Mouse (Mus musculus) kidney, embryonic 14.5 days (tissue): Measurements from ENCODE around the gene Htra3. TPM values are rescaled to one million over a fixed set of nuclear protein-coding genes. Genes with fewer than 3 reads are reported as not detected.

Source experiments
- ATAC-seq: fragments of 200-750 bp; cut with Nextera tagmentation; 2 replicates; pipeline ENCODE4 v1.8.0; 2017; ENCODE audit warnings: moderate number of reproducible peaks, mild to moderate bottlenecking, moderate TSS enrichment, moderate library complexity; ENCODE audit not compliant: low FRiP score, low TSS enrichment
- H3K27ac ChIP-seq: fragments of 300-500 bp; sonication (generic); 2 replicates; pipeline ENCODE4 v1.5.1; 2014; ENCODE audit warnings: low read depth, mild to moderate bottlenecking, low read length, moderate library complexity, mixed read lengths
- H3K27me3 ChIP-seq: fragments of 300-500 bp; sonication (generic); 2 replicates; pipeline ENCODE4 v1.6.1; 2014; ENCODE audit warnings: mild to moderate bottlenecking, low read length; ENCODE audit not compliant: control insufficient read depth, insufficient read depth
- H3K36me3 ChIP-seq: fragments of 300-500 bp; sonication (generic); 2 replicates; pipeline ENCODE4 v1.6.1; 2014; ENCODE audit warnings: low read length, mixed read lengths; ENCODE audit not compliant: control insufficient read depth, insufficient read depth
- H3K4me1 ChIP-seq: fragments of 300-500 bp; sonication (generic); 2 replicates; pipeline ENCODE4 v1.6.1; 2014; ENCODE audit warnings: low read length, mixed read lengths; ENCODE audit not compliant: control insufficient read depth, insufficient read depth
- H3K4me2 ChIP-seq: fragments of 300-500 bp; sonication (generic); replicated peaks from 2 replicates; pipeline ENCODE4 v1.6.1; 2014; ENCODE audit warnings: low read depth, mild to moderate bottlenecking, low read length
- H3K4me3 ChIP-seq: fragments of 300-500 bp; sonication (generic); 2 replicates; pipeline ENCODE4 v1.5.1; 2014; ENCODE audit warnings: mild to moderate bottlenecking, low read length
- H3K9ac ChIP-seq: fragments of 300-500 bp; sonication (generic); 2 replicates; pipeline ENCODE4 v1.6.1; 2014; ENCODE audit warnings: low read depth, mild to moderate bottlenecking, low read length, moderate library complexity
- H3K9me3 ChIP-seq: fragments of 300-500 bp; sonication (generic); 2 replicates; pipeline ENCODE4 v1.6.1; 2016; ENCODE audit warnings: low read length; ENCODE audit not compliant: control insufficient read depth
- WGBS: fragments of 180-500 bp; shearing (Covaris S2); extraction: QIAGEN DNeasy Blood & Tissue Kit; methylation state at CpG from one replicate; pipeline ENCODE4 v1.1.7; 2014; 5-methylcytosine and 5-hydroxymethylcytosine counted together
- polyA plus RNA-seq: library from polyadenylated mRNA; unstranded; fragments of >200 nt; fragmentation: Nextera tagmentation; extraction: Ambion mirVana; gene quantifications from 2 replicates; pipeline ENCODE4 v1.2.1, GENCODE M21; 2014

Htra3 gene
- polyA plus RNA-seq, 1 experiment from 2014 or later: 8.6 TPM

- Histone ChIP-seq H3K27ac (no peak overlapping the region), H3K27me3 (no peaks in the 10 kb centered on the region), H3K4me3 (no peak overlapping the region), H3K9me3 (no peaks in the 10 kb centered on the region), H3K4me1 (0 out of 2 replicates have a peak, but pooled peaks cover 3% of the 10 kb centered on the region), H3K4me2 (no peak overlapping the region), H3K36me3 (no peaks in the 10 kb centered on the region; the same call in 1 of the 2 replicates), H3K9ac (no peak overlapping the region)
- ATAC-seq: no peak
- 81% methylated on average over 1 of the region's 1 CpGs for WGBS
These were observed 40.3 kb upstream of the Htra3 start for GRCm38 (mm10) chr5:35719880-35720279.

GRCm38 (mm10) chr5:35719343-35719742 is 39.8 kb upstream of the Htra3 start:
- no peak for ATAC-seq
- no peaks in the 10 kb centered on the region; the same call in 1 of the 2 replicates for H3K36me3 ChIP-seq
- no peak overlapping the region for H3K27ac ChIP-seq
- H3K27me3 ChIP-seq: no peaks in the 10 kb centered on the region
- no peak overlapping the region for H3K9ac ChIP-seq
- no peak overlapping the region for H3K4me2 ChIP-seq
- no peak overlapping the region for H3K4me3 ChIP-seq
- no peaks in the 10 kb centered on the region for H3K9me3 ChIP-seq
- H3K4me1 ChIP-seq: 0 out of 2 replicates have a peak, but pooled peaks cover 3% of the 10 kb centered on the region

GRCm38 (mm10) chr5:35718817-35719216 is 39.2 kb upstream of the Htra3 start:
- Histone ChIP-seq H3K9me3 (no peaks in the 10 kb centered on the region), H3K4me3 (no peak overlapping the region), H3K9ac (no peak overlapping the region), H3K27ac (no peak overlapping the region), H3K4me2 (no peak overlapping the region), H3K27me3 (no peaks in the 10 kb centered on the region), H3K36me3 (no peaks in the 10 kb centered on the region; the same call in 1 of the 2 replicates), H3K4me1 (0 out of 2 replicates have a peak, but pooled peaks cover 3% of the 10 kb centered on the region)
- 71% methylated on average over 11 of the region's 11 CpGs for WGBS
- ATAC-seq: no peak

GRCm38 (mm10) chr5:35717946-35718345 is 38.4 kb upstream of the Htra3 start:
- Histone ChIP-seq H3K9ac (no peak overlapping the region), H3K4me3 (no peak overlapping the region), H3K4me2 (no peak overlapping the region), H3K4me1 (0 out of 2 replicates have a peak, but pooled peaks cover 2% of the 10 kb centered on the region), H3K27me3 (no peaks in the 10 kb centered on the region), H3K9me3 (no peaks in the 10 kb centered on the region), H3K27ac (no peak overlapping the region), H3K36me3 (no peaks in the 10 kb centered on the region; the same call in 1 of the 2 replicates)
- WGBS: 37% methylated on average over 4 of the region's 4 CpGs
- peak; percentile 54; the same call in 1 of the 2 replicates for ATAC-seq

- Histone ChIP-seq H3K36me3 (no peaks in the 10 kb centered on the region), H3K27ac (no peak overlapping the region), H3K4me2 (no peak overlapping the region), H3K27me3 (no peaks in the 10 kb centered on the region), H3K4me3 (no peak overlapping the region), H3K9me3 (no peaks in the 10 kb centered on the region), H3K4me1 (no peaks in the 10 kb centered on the region), H3K9ac (no peak overlapping the region)
- WGBS: 93% methylated on average over 5 of the region's 5 CpGs
- no peak for ATAC-seq
These were observed 37.9 kb upstream of the Htra3 start for GRCm38 (mm10) chr5:35717455-35717854.

- Histone ChIP-seq H3K9me3 (no peaks in the 10 kb centered on the region), H3K4me3 (no peak overlapping the region), H3K27me3 (no peaks in the 10 kb centered on the region), H3K27ac (no peak overlapping the region), H3K9ac (no peak overlapping the region), H3K4me2 (no peak overlapping the region), H3K4me1 (no peaks in the 10 kb centered on the region), H3K36me3 (no peaks in the 10 kb centered on the region)
- 46% methylated on average over 13 of the region's 13 CpGs for WGBS
- peak; percentile 86 for ATAC-seq
These were observed 34.2 kb upstream of the Htra3 start for GRCm38 (mm10) chr5:35713649-35714354.

- no peak for ATAC-seq
- Histone ChIP-seq H3K9ac (no peak overlapping the region), H3K9me3 (no peaks in the 10 kb centered on the region), H3K4me3 (no peak overlapping the region), H3K4me2 (no peak overlapping the region), H3K4me1 (no peaks in the 10 kb centered on the region), H3K27ac (no peak overlapping the region), H3K36me3 (no peaks in the 10 kb centered on the region), H3K27me3 (no peaks in the 10 kb centered on the region)
- 64% methylated on average over 5 of the region's 5 CpGs for WGBS
These were observed 32.9 kb upstream of the Htra3 start for GRCm38 (mm10) chr5:35712517-35712916.

GRCm38 (mm10) chr5:35710931-35711330 is 31.3 kb upstream of the Htra3 start:
- H3K4me1 ChIP-seq: no peaks in the 10 kb centered on the region
- H3K4me2 ChIP-seq: no peak overlapping the region
- no peak overlapping the region for H3K4me3 ChIP-seq
- H3K27ac ChIP-seq: no peak overlapping the region
- WGBS: 65% methylated on average over 3 of the region's 3 CpGs
- no peaks in the 10 kb centered on the region for H3K36me3 ChIP-seq
- no peaks in the 10 kb centered on the region for H3K27me3 ChIP-seq
- no peak overlapping the region for H3K9ac ChIP-seq
- ATAC-seq: no peak
- no peaks in the 10 kb centered on the region for H3K9me3 ChIP-seq

GRCm38 (mm10) chr5:35710481-35710880 is 30.9 kb upstream of the Htra3 start:
- no peaks in the 10 kb centered on the region for H3K36me3 ChIP-seq
- no peak for ATAC-seq
- no peak overlapping the region for H3K9ac ChIP-seq
- 63% methylated on average over 3 of the region's 3 CpGs for WGBS
- H3K4me1 ChIP-seq: no peaks in the 10 kb centered on the region
- H3K9me3 ChIP-seq: no peaks in the 10 kb centered on the region
- H3K4me3 ChIP-seq: no peak overlapping the region
- H3K27ac ChIP-seq: no peak overlapping the region
- no peak overlapping the region for H3K4me2 ChIP-seq
- no peaks in the 10 kb centered on the region for H3K27me3 ChIP-seq
